Mouse (Mus musculus) hindbrain, embryonic 13.5 days (tissue): ENCODE results near the gene Frmd5. TPM values are rescaled to one million over a fixed set of nuclear protein-coding genes. Genes with fewer than 3 reads are reported as not detected.
A peak's percentile ranks its signal among the peaks of the same experiment; 100 is the strongest.
"Not testable (repeated sequence)": the region's sequence is repeated elsewhere in the genome, so short reads cannot be mapped to it uniquely, and the experiment has no call there.

Experiments
- ATAC-seq: fragments of 200-750 bp; cut with Nextera tagmentation; 2 replicates; pipeline ENCODE4 v1.8.0; 2017; ENCODE audit warnings: moderate TSS enrichment; ENCODE audit not compliant: low FRiP score
- H3K27ac ChIP-seq: fragments of 300-500 bp; sonication (generic); 2 replicates; pipeline ENCODE4 v1.5.1; 2015; ENCODE audit warnings: inconsistent platforms, mild to moderate bottlenecking, moderate library complexity
- H3K27me3 ChIP-seq: fragments of 300-500 bp; sonication (generic); 2 replicates; pipeline ENCODE4 v1.6.1; 2015; ENCODE audit warnings: mild to moderate bottlenecking, inconsistent platforms
- H3K36me3 ChIP-seq: fragments of 300-500 bp; sonication (generic); 2 replicates; pipeline ENCODE4 v1.6.1; 2015; ENCODE audit warnings: mild to moderate bottlenecking, inconsistent platforms
- H3K4me1 ChIP-seq: fragments of 300-500 bp; sonication (generic); replicated peaks from 2 replicates; pipeline ENCODE4 v1.6.1; 2015; ENCODE audit warnings: inconsistent platforms
- H3K4me2 ChIP-seq: fragments of 300-500 bp; sonication (generic); 2 replicates; pipeline ENCODE4 v1.6.1; 2015; ENCODE audit warnings: inconsistent platforms, mild to moderate bottlenecking, moderate library complexity
- H3K4me3 ChIP-seq: fragments of 300-500 bp; sonication (generic); 2 replicates; pipeline ENCODE4 v1.5.1; 2015; ENCODE audit warnings: mild to moderate bottlenecking, inconsistent platforms
- H3K9ac ChIP-seq: fragments of 300-500 bp; sonication (generic); 2 replicates; pipeline ENCODE4 v1.6.1; 2015; ENCODE audit warnings: mild to moderate bottlenecking, inconsistent platforms
- H3K9me3 ChIP-seq: fragments of 300-500 bp; sonication (generic); 2 replicates; pipeline ENCODE4 v1.6.1; 2016; ENCODE audit warnings: inconsistent platforms
- WGBS: fragments of 180-500 bp; shearing (Covaris S2); methylation state at CpG from one replicate; pipeline ENCODE4 v1.1.7; 2015; 5-methylcytosine and 5-hydroxymethylcytosine counted together
- polyA plus RNA-seq: library from polyadenylated mRNA; unstranded; fragments of >200 nt; fragmentation: Nextera tagmentation; extraction: Ambion mirVana; gene quantifications from 2 replicates; pipeline ENCODE4 v1.2.1, GENCODE M21; 2015

Frmd5 gene
- 28.8 and 33.0 TPM in 2 replicates for polyA plus RNA-seq

GRCm38 (mm10) chr2:121806959-121807653, at the start of gene Frmd5:
Frmd5 (minus strand) TSS chr2:121807087.
- Histone ChIP-seq H3K27ac (peak within 1 kb of the TSS; percentile 99), H3K4me2 (peak within 1 kb of the TSS; percentile 85), H3K4me3 (peak within 1 kb of the TSS; percentile 86), H3K9me3 (no peaks in the 10 kb centered on the region), H3K9ac (peak within 1 kb of the TSS; percentile 98), H3K27me3 (0 out of 2 replicates have a peak, but pooled peaks cover 6% of the 10 kb centered on the region), H3K36me3 (no peaks in the 10 kb centered on the region), H3K4me1 (peaks cover 17% of the 10 kb centered on the region)
- WGBS = under 1% methylated on average over 34 of the region's 35 CpGs
- ATAC-seq = peak; percentile 97

GRCm38 (mm10) chr2:121853974-121854373, 47.1 kb upstream of the Frmd5 start:
- no peaks in the 10 kb centered on the region for H3K9me3 ChIP-seq
- no peak for ATAC-seq
- H3K4me1 ChIP-seq = no peaks in the 10 kb centered on the region
- 83% methylated on average over 3 of the region's 3 CpGs for WGBS
- H3K4me2 ChIP-seq = no peak overlapping the region
- H3K4me3 ChIP-seq = no peak overlapping the region
- no peaks in the 10 kb centered on the region for H3K36me3 ChIP-seq
- no peak overlapping the region for H3K9ac ChIP-seq
- H3K27ac ChIP-seq = no peak overlapping the region
- peaks cover 7% of the 10 kb centered on the region; the same call in 1 of the 2 replicates for H3K27me3 ChIP-seq

GRCm38 (mm10) chr2:121852045-121852444, 45.2 kb upstream of the Frmd5 start:
- H3K9me3 ChIP-seq = no peaks in the 10 kb centered on the region
- no peak overlapping the region for H3K27ac ChIP-seq
- WGBS = 77% methylated on average over 2 of the region's 2 CpGs
- no peak overlapping the region for H3K4me3 ChIP-seq
- no peak overlapping the region for H3K9ac ChIP-seq
- no peaks in the 10 kb centered on the region for H3K36me3 ChIP-seq
- H3K4me2 ChIP-seq = no peak overlapping the region
- no peaks in the 10 kb centered on the region for H3K27me3 ChIP-seq
- no peak for ATAC-seq
- H3K4me1 ChIP-seq = no peaks in the 10 kb centered on the region

GRCm38 (mm10) chr2:121846050-121846449, 39.2 kb upstream of the Frmd5 start:
- ATAC-seq = no peak
- no peak overlapping the region for H3K4me3 ChIP-seq
- H3K4me1 ChIP-seq = no peaks in the 10 kb centered on the region
- no peaks in the 10 kb centered on the region for H3K27me3 ChIP-seq
- no peaks in the 10 kb centered on the region for H3K9me3 ChIP-seq
- WGBS = 76% methylated on average over 8 of the region's 8 CpGs
- no peaks in the 10 kb centered on the region for H3K36me3 ChIP-seq
- H3K27ac ChIP-seq = no peak overlapping the region
- no peak overlapping the region for H3K9ac ChIP-seq
- H3K4me2 ChIP-seq = no peak overlapping the region

- H3K27ac ChIP-seq = no peak overlapping the region
- H3K9ac ChIP-seq = no peak overlapping the region
- ATAC-seq = no peak
Observed at GRCm38 (mm10) chr2:121842249-121842648, 35.4 kb upstream of the Frmd5 start.

GRCm38 (mm10) chr2:121841453-121841852, 34.6 kb upstream of the Frmd5 start:
- no peak overlapping the region for H3K27ac ChIP-seq
- no peak for ATAC-seq
- H3K27me3 ChIP-seq = no peaks in the 10 kb centered on the region
- H3K9me3 ChIP-seq = no peaks in the 10 kb centered on the region
- no peaks in the 10 kb centered on the region for H3K36me3 ChIP-seq
- WGBS = 97% methylated on average over 3 of the region's 3 CpGs
- H3K4me3 ChIP-seq = no peak overlapping the region
- no peak overlapping the region for H3K4me2 ChIP-seq
- no peak overlapping the region for H3K9ac ChIP-seq
- H3K4me1 ChIP-seq = no peaks in the 10 kb centered on the region

More at GRCm38 (mm10) chr2:121842249-121842648, 35.4 kb upstream of the Frmd5 start:
- WGBS = 71% methylated on average over 3 of the region's 3 CpGs
- H3K27me3 ChIP-seq = no peaks in the 10 kb centered on the region
- H3K4me2 ChIP-seq = no peak overlapping the region
- H3K36me3 ChIP-seq = no peaks in the 10 kb centered on the region
- H3K4me1 ChIP-seq = no peaks in the 10 kb centered on the region
- no peaks in the 10 kb centered on the region for H3K9me3 ChIP-seq
- no peak overlapping the region for H3K4me3 ChIP-seq

- no peaks in the 10 kb centered on the region for H3K36me3 ChIP-seq
- no peak overlapping the region for H3K27ac ChIP-seq
- no peak overlapping the region for H3K4me3 ChIP-seq
- H3K27me3 ChIP-seq = no peaks in the 10 kb centered on the region
- no peak overlapping the region for H3K9ac ChIP-seq
- H3K4me2 ChIP-seq = no peak overlapping the region
- ATAC-seq = no peak
- H3K4me1 ChIP-seq = peaks cover 5% of the 10 kb centered on the region
- WGBS = 39% methylated on average over 3 of the region's 3 CpGs
- no peaks in the 10 kb centered on the region for H3K9me3 ChIP-seq
Observed at GRCm38 (mm10) chr2:121834926-121835325, 28.0 kb upstream of the Frmd5 start.

- Histone ChIP-seq H3K4me1 (peaks cover 5% of the 10 kb centered on the region), H3K9me3 (no peaks in the 10 kb centered on the region), H3K36me3 (no peaks in the 10 kb centered on the region), H3K27me3 (no peaks in the 10 kb centered on the region), H3K27ac (no peak overlapping the region), H3K4me2 (0 out of 2 replicates have a peak overlapping the region, but pooled peaks have one; percentile 31), H3K4me3 (no peak overlapping the region), H3K9ac (peak overlapping the region; percentile 53)
- ATAC-seq = peak; percentile 69; the same call in 1 of the 2 replicates
- 12% methylated on average over 5 of the region's 5 CpGs for WGBS
Observed at GRCm38 (mm10) chr2:121832484-121832894, 25.6 kb upstream of the Frmd5 start.

- no peak for ATAC-seq
- Histone ChIP-seq H3K4me2 (no peak overlapping the region), H3K4me3 (no peak overlapping the region), H3K36me3 (no peaks in the 10 kb centered on the region), H3K9me3 (no peaks in the 10 kb centered on the region), H3K4me1 (peaks cover 5% of the 10 kb centered on the region), H3K27ac (no peak overlapping the region), H3K27me3 (no peaks in the 10 kb centered on the region), H3K9ac (no peak overlapping the region)
- WGBS = 85% methylated on average over 3 of the region's 3 CpGs
Observed at GRCm38 (mm10) chr2:121828411-121828810, 21.5 kb upstream of the Frmd5 start.

GRCm38 (mm10) chr2:121826189-121826588, 19.3 kb upstream of the Frmd5 start:
- no peaks in the 10 kb centered on the region for H3K4me1 ChIP-seq
- no peaks in the 10 kb centered on the region for H3K27me3 ChIP-seq
- no peak overlapping the region for H3K4me3 ChIP-seq
- no peak overlapping the region for H3K9ac ChIP-seq
- no peaks in the 10 kb centered on the region for H3K36me3 ChIP-seq
- H3K4me2 ChIP-seq = no peak overlapping the region
- H3K9me3 ChIP-seq = no peaks in the 10 kb centered on the region
- no peak overlapping the region for H3K27ac ChIP-seq
- ATAC-seq = no peak
- WGBS = 28% methylated on average over 2 of the region's 2 CpGs

GRCm38 (mm10) chr2:121824653-121825052, 17.8 kb upstream of the Frmd5 start:
- Histone ChIP-seq H3K4me2 (no peak overlapping the region), H3K4me1 (no peaks in the 10 kb centered on the region), H3K27ac (no peak overlapping the region), H3K4me3 (no peak overlapping the region), H3K9ac (no peak overlapping the region), H3K36me3 (no peaks in the 10 kb centered on the region), H3K27me3 (no peaks in the 10 kb centered on the region), H3K9me3 (no peaks in the 10 kb centered on the region)
- 76% methylated on average over 5 of the region's 5 CpGs for whole genome bisulfite sequencing
- ATAC-seq = no peak

- no peaks in the 10 kb centered on the region for H3K4me1 ChIP-seq
- H3K4me2 ChIP-seq = no peak overlapping the region
- no peak overlapping the region for H3K4me3 ChIP-seq
- ATAC-seq = no peak
- H3K9ac ChIP-seq = no peak overlapping the region
- no peaks in the 10 kb centered on the region for H3K36me3 ChIP-seq
- no peaks in the 10 kb centered on the region for H3K27me3 ChIP-seq
- no peak overlapping the region for H3K27ac ChIP-seq
- 89% methylated on average over 7 of the region's 7 CpGs for WGBS
- no peaks in the 10 kb centered on the region for H3K9me3 ChIP-seq
Observed at GRCm38 (mm10) chr2:121821787-121822186, 14.9 kb upstream of the Frmd5 start.

GRCm38 (mm10) chr2:121810876-121811275, 4.0 kb upstream of the Frmd5 start:
- not testable (repeated sequence) for H3K36me3 ChIP-seq, ATAC-seq, H3K4me1 ChIP-seq, H3K4me2 ChIP-seq, H3K27me3 ChIP-seq, H3K27ac ChIP-seq, H3K4me3 ChIP-seq, H3K9me3 ChIP-seq, H3K9ac ChIP-seq
- 91% methylated on average over 6 of the region's 6 CpGs for WGBS
